In genomic region chr6:87165536-87166311, GRCm38 (mm10) we compare ENCODE assay signal across 14 mouse cellular contexts.
A peak's percentile ranks its signal among the peaks of the same experiment; 100 is the strongest.
DNase-seq lines count a peak whose midpoint lies in the region; ATAC-seq lines count a peak whose summit lies in the region.
"Had no signal": no experiment of that assay in that cellular context is flagged by ENCODE, and none has a peak within 500 bp of the region (broad histone marks: within the 10 kb centered on the region; RNA-seq: fewer than 3 reads in every experiment).

No protein-coding gene starts in this region.

- no peaks in the 10 kb centered on the region for H3K27me3 ChIP-seq in embryonic facial prominence, embryonic 15.5 days
- no peaks in the 10 kb centered on the region for H3K27me3 ChIP-seq in embryonic facial prominence, embryonic 10.5 days (replicated peaks; ENCODE audit: low read depth, poor library complexity, severe bottlenecking)
- no peaks in the 10 kb centered on the region for H3K27me3 ChIP-seq in midbrain, embryonic 15.5 days (replicated peaks)
- H3K27me3 ChIP-seq in midbrain, embryonic 13.5 days = no peaks in the 10 kb centered on the region
- H3K27me3 ChIP-seq: intestine, embryonic 15.5 days had no signal

- no peak overlapping the region for H3K4me2 ChIP-seq in embryonic facial prominence, embryonic 15.5 days (replicated peaks)
- H3K4me2 ChIP-seq in midbrain, embryonic 15.5 days = no peak overlapping the region
- no peak overlapping the region for H3K4me2 ChIP-seq in midbrain, embryonic 13.5 days (replicated peaks)
- H3K4me2 ChIP-seq: intestine, embryonic 15.5 days had no signal

- H3K27ac ChIP-seq in embryonic facial prominence, embryonic 15.5 days (replicated peaks) = peak overlapping the region; percentile 58; the same call in 1 of the 2 replicates
- H3K27ac ChIP-seq in embryonic facial prominence, embryonic 10.5 days (replicated peaks) = no peak overlapping the region
- H3K27ac ChIP-seq in midbrain, embryonic 15.5 days = peak overlapping the region; percentile 27; the same call in 1 of the 2 replicates
- no peak overlapping the region for H3K27ac ChIP-seq in midbrain, embryonic 13.5 days
- H3K27ac ChIP-seq: intestine, embryonic 15.5 days; stomach, postnatal 0 days had no signal

- 68% methylated on average over 8 of the region's 8 CpGs for WGBS in embryonic facial prominence, embryonic 15.5 days
- WGBS in embryonic facial prominence, embryonic 10.5 days = 79% methylated on average over 8 of the region's 8 CpGs
- WGBS in midbrain, embryonic 15.5 days = 57% methylated on average over 8 of the region's 8 CpGs
- WGBS in midbrain, embryonic 13.5 days = 66% methylated on average over 8 of the region's 8 CpGs

- intact Hi-C loops in left cerebral cortex, postnatal 10 days (cut with DNase I) = no loop called here

- H3K9ac ChIP-seq in embryonic facial prominence, embryonic 15.5 days = no peak overlapping the region
- H3K9ac ChIP-seq in midbrain, embryonic 15.5 days = no peak overlapping the region
- no peak overlapping the region for H3K9ac ChIP-seq in midbrain, embryonic 13.5 days (replicated peaks)
- H3K9ac ChIP-seq: intestine, embryonic 15.5 days had no signal

- H3K36me3 ChIP-seq in embryonic facial prominence, embryonic 15.5 days = peaks cover 59% of the 10 kb centered on the region
- H3K36me3 ChIP-seq in embryonic facial prominence, embryonic 10.5 days (replicated peaks) = peaks cover 28% of the 10 kb centered on the region; the same call in 1 of the 2 replicates
- no peaks in the 10 kb centered on the region for H3K36me3 ChIP-seq in midbrain, embryonic 15.5 days (replicated peaks)
- no peaks in the 10 kb centered on the region for H3K36me3 ChIP-seq in midbrain, embryonic 13.5 days
- H3K36me3 ChIP-seq: intestine, embryonic 15.5 days had no signal

- no peaks in the 10 kb centered on the region for H3K9me3 ChIP-seq in embryonic facial prominence, embryonic 15.5 days (replicated peaks)
- no peaks in the 10 kb centered on the region for H3K9me3 ChIP-seq in embryonic facial prominence, embryonic 10.5 days
- no peaks in the 10 kb centered on the region for H3K9me3 ChIP-seq in midbrain, embryonic 15.5 days
- H3K9me3 ChIP-seq in midbrain, embryonic 13.5 days = no peaks in the 10 kb centered on the region
- H3K9me3 ChIP-seq: intestine, embryonic 15.5 days had no signal

- no peak for DNase-seq in embryonic facial prominence, embryonic 10.5 days (ENCODE audit: low spot score)
- DNase-seq in left cerebral cortex, postnatal 10 days (ENCODE audit: extremely low spot score in 1 of 2, low spot score in 2 of 2) = peak; percentile 34 to 52
- DNase-seq in right cerebral cortex, postnatal 25 days = peak; percentile 59
- no peak for DNase-seq in liver
- no peak for DNase-seq in kidney, postnatal 10 days
- DNase-seq: adrenal gland, postnatal 10 days; lung, postnatal 10 days; retina, postnatal 1 day had no signal

- no peak for ATAC-seq in embryonic facial prominence, embryonic 15.5 days (ENCODE audit: insufficient number of reproducible peaks, low FRiP score, low TSS enrichment, low read depth)
- no peak for ATAC-seq in midbrain, embryonic 15.5 days (replicated peaks)
- ATAC-seq in midbrain, embryonic 13.5 days = no peak
- ATAC-seq: intestine, embryonic 15.5 days had no signal

- peaks cover 14% of the 10 kb centered on the region for H3K4me1 ChIP-seq in embryonic facial prominence, embryonic 15.5 days
- peaks cover 8% of the 10 kb centered on the region for H3K4me1 ChIP-seq in embryonic facial prominence, embryonic 10.5 days
- peaks cover 13% of the 10 kb centered on the region for H3K4me1 ChIP-seq in midbrain, embryonic 15.5 days
- peaks cover 18% of the 10 kb centered on the region for H3K4me1 ChIP-seq in midbrain, embryonic 13.5 days (replicated peaks)
- H3K4me1 ChIP-seq: intestine, embryonic 15.5 days had no signal

- H3K4me3 ChIP-seq in embryonic facial prominence, embryonic 15.5 days (replicated peaks) = no peak overlapping the region
- no peak overlapping the region for H3K4me3 ChIP-seq in embryonic facial prominence, embryonic 10.5 days
- H3K4me3 ChIP-seq in midbrain, embryonic 15.5 days = no peak overlapping the region
- H3K4me3 ChIP-seq in midbrain, embryonic 13.5 days (replicated peaks) = no peak overlapping the region
- H3K4me3 ChIP-seq: intestine, embryonic 15.5 days; myocyte had no signal

Comparison
In these comparisons a context has a peak if more than half of its experiments do, and no peak if none do; other contexts are left out.
1. H3K27ac ChIP-seq: peak in embryonic facial prominence, embryonic 15.5 days (single experiment) and midbrain, embryonic 15.5 days (single experiment); none in embryonic facial prominence, embryonic 10.5 days (single experiment) and midbrain, embryonic 13.5 days (single experiment).
2. DNase-seq: peak in left cerebral cortex, postnatal 10 days (2 of 2) and right cerebral cortex, postnatal 25 days (single experiment); none in embryonic facial prominence, embryonic 10.5 days (single experiment), liver (single experiment) and kidney, postnatal 10 days (single experiment).